Mouse (Mus musculus) CH12.LX (cell line): ENCODE results near the gene Slc28a1. TPM values are rescaled to one million over a fixed set of nuclear protein-coding genes. Genes with fewer than 3 reads are reported as not detected.

ENCODE experiments used
- DNase-seq: peaks from one replicate; pipeline ENCODE4 v3.0.0-alpha.2; 2013; ENCODE audit errors: extremely low read depth
- H3K27ac ChIP-seq: 2 replicates; pipeline ENCODE4 v1.5.1; 2012; ENCODE audit warnings: low read depth, mild to moderate bottlenecking, control low read depth, moderate library complexity; ENCODE audit not compliant: insufficient read depth
- H3K27me3 ChIP-seq: replicated peaks from 2 replicates; pipeline ENCODE3; 2012; ENCODE audit warnings: inconsistent platforms
- H3K36me3 ChIP-seq, 2 experiments: replicated peaks in 1 of 2; 2 replicates each; pipeline versions ENCODE3 to v1.6.1; 2012; ENCODE audit warnings: inconsistent platforms in 1 of 2, low read length in 1 of 2, mild to moderate bottlenecking in 1 of 2, mixed read lengths in 1 of 2, moderate library complexity in 1 of 2; ENCODE audit not compliant: control insufficient read depth in 1 of 2, insufficient read depth in 1 of 2
- H3K4me1 ChIP-seq, 2 experiments: 2 replicates each; pipeline ENCODE4 v1.6.1; 2012; ENCODE audit warnings: inconsistent platforms in 1 of 2, moderate library complexity in 1 of 2; ENCODE audit not compliant: insufficient read depth in 2 of 2, control insufficient read depth in 1 of 2
- H3K4me2 ChIP-seq: 2 replicates; pipeline ENCODE4 v1.6.1; 2012; ENCODE audit warnings: low read depth, mild to moderate bottlenecking, control low read depth; ENCODE audit not compliant: poor library complexity, insufficient read depth, severe bottlenecking
- H3K4me3 ChIP-seq, 3 experiments: fragments of 150-350 bp in 1 of 3; sonication (generic) in 1 of 3; replicated peaks in 1 of 3; 2 replicates each; pipeline versions ENCODE3 to v1.5.1; 2011 to 2012; ENCODE audit warnings: low read depth in 2 of 3, low read length in 2 of 3, mild to moderate bottlenecking in 2 of 3, moderate library complexity in 2 of 3, control low read depth in 1 of 3, improper control_type of control experiment in 1 of 3, inconsistent platforms in 1 of 3, mixed read lengths in 1 of 3; ENCODE audit not compliant: poor library complexity in 1 of 3
- H3K79me2 ChIP-seq: replicated peaks from 2 replicates; pipeline ENCODE4 v1.6.1; 2012; ENCODE audit warnings: mild to moderate bottlenecking, moderate library complexity; ENCODE audit not compliant: control insufficient read depth, poor library complexity, insufficient read depth, severe bottlenecking; ENCODE audit errors: extremely low read depth
- H3K9ac ChIP-seq: 2 replicates; pipeline ENCODE4 v1.6.1; 2012; ENCODE audit warnings: low read depth, mild to moderate bottlenecking, control low read depth, moderate library complexity; ENCODE audit not compliant: insufficient read depth
- H3K9me3 ChIP-seq: replicated peaks from 2 replicates; pipeline ENCODE3; 2012; ENCODE audit warnings: low read length, inconsistent platforms, mixed read lengths
- EP300 ChIP-seq: IDR thresholded peaks from 2 replicates; pipeline ENCODE4 v1.6.1; 2011; ENCODE audit warnings: low read length, improper control_type of control experiment
- ETS1 ChIP-seq: conservative IDR thresholded peaks from 2 replicates; pipeline ENCODE4 v1.6.1; 2012; ENCODE audit warnings: low read depth, mild to moderate bottlenecking, inconsistent platforms, low read length, improper control_type of control experiment, moderate library complexity
- MEF2A ChIP-seq: IDR thresholded peaks from 2 replicates; pipeline ENCODE4 v1.6.1; 2014; ENCODE audit warnings: low read depth, mild to moderate bottlenecking, inconsistent platforms, low read length, improper control_type of control experiment, borderline replicate concordance
- NRF1 ChIP-seq: IDR thresholded peaks from 2 replicates; pipeline ENCODE4 v1.6.1; 2014; ENCODE audit warnings: low read depth, mild to moderate bottlenecking, inconsistent platforms, low read length, improper control_type of control experiment, moderate library complexity
- PAX5 ChIP-seq: IDR thresholded peaks from 2 replicates; pipeline ENCODE4 v1.6.1; 2012; ENCODE audit warnings: low read length, inconsistent platforms, mixed read lengths
- POLR2A ChIP-seq: IDR thresholded peaks from 2 replicates; pipeline ENCODE4 v1.6.1; 2011; ENCODE audit warnings: low read depth, mild to moderate bottlenecking, improper control_type of control experiment, low read length
- SIN3A ChIP-seq: IDR thresholded peaks from 2 replicates; pipeline ENCODE4 v1.6.1; 2012; ENCODE audit warnings: low read length, improper control_type of control experiment, inconsistent platforms
- ZMIZ1 ChIP-seq: IDR thresholded peaks from 2 replicates; pipeline ENCODE4 v1.6.1; 2012; ENCODE audit warnings: low read depth, mild to moderate bottlenecking, inconsistent platforms, low read length, improper control_type of control experiment
- dilution Hi-C: fragments of 300-500 bp; cut with MboI; formaldehyde crosslinking; loops from 2 replicates; pipeline ENCODE4 v1.14.3; 2020; ENCODE audit warnings: low sequenced_read_pairs; ENCODE audit not compliant: extremely low pct_unique_long_range_greater_than_20kb, extremely low pct_ligation_motif_present
- in situ Hi-C: fragments of 300-500 bp; cut with MboI; formaldehyde crosslinking; loops from 3 replicates; pipeline ENCODE4 v1.14.3; 2019; ENCODE audit warnings: low sequenced_read_pairs, low pct_ligation_motif_present, low pct_unique_long_range_greater_than_20kb, mixed read lengths
- polyA plus RNA-seq: library from polyadenylated mRNA; unstranded; fragments of >175 nt; gene quantifications from 2 replicates; pipeline ENCODE4 v1.2.1, GENCODE M21; 2012; ENCODE audit warnings: low read depth; ENCODE audit not compliant: insufficient read length
- total RNA-seq, 2 experiments: library from RNA; depleted of rRNA; stranded (reverse); fragments of 300-350 nt in 1 of 2; fragments of >200 nt in 1 of 2; gene quantifications; 2 replicates each; pipeline ENCODE4 v1.2.3; 2012 to 2014

Slc28a1 gene
- total and polyA plus RNA-seq, 3 experiments = 0.04 to 0.13 TPM; not detected in 1

GRCm38 (mm10) chr7:81174654-81175053 is 60.1 kb downstream of the Slc28a1 start:
- H3K4me1 ChIP-seq = peaks cover 0 to 9% of the 10 kb centered on the region in 2 experiments; a peak in 2 of 4 replicates

GRCm38 (mm10) chr7:81176187-81176769 is 61.7 kb downstream of the Slc28a1 start:
- dilution Hi-C loops (no loop called here), in situ Hi-C loops (no loop called here)
- DNase-seq = no peak
- H3K4me3 ChIP-seq = no peak overlapping the region
- H3K4me1 ChIP-seq = peaks cover 0 to 10% of the 10 kb centered on the region in 2 experiments; a peak in 2 of 4 replicates
- no peaks in the 10 kb centered on the region for H3K36me3 ChIP-seq
- no peaks in the 10 kb centered on the region for H3K79me2 ChIP-seq
- H3K27me3 ChIP-seq = no peaks in the 10 kb centered on the region
- H3K27ac ChIP-seq = no peak overlapping the region
- TF ChIP-seq PAX5 (no peak), POLR2A (no peak)
- no peak overlapping the region for H3K9ac ChIP-seq
- H3K4me2 ChIP-seq = no peak overlapping the region
- peaks cover 13% of the 10 kb centered on the region for H3K9me3 ChIP-seq

More at GRCm38 (mm10) chr7:81174654-81175053, 60.1 kb downstream of the Slc28a1 start:
- dilution Hi-C loops = no loop called here
- no peaks in the 10 kb centered on the region for H3K36me3 ChIP-seq
- H3K9me3 ChIP-seq = peaks cover 13% of the 10 kb centered on the region
- H3K27me3 ChIP-seq = no peaks in the 10 kb centered on the region
- no peaks in the 10 kb centered on the region for H3K79me2 ChIP-seq
- H3K9ac ChIP-seq = no peak overlapping the region
- H3K4me3 ChIP-seq = no peak overlapping the region
- H3K27ac ChIP-seq = no peak overlapping the region
- DNase-seq = no peak
- in situ Hi-C loops = loop anchor here (25.0 kb wide), 2 partner anchors 338 to 437 kb away; no protein-coding TSS in a partner anchor
- H3K4me2 ChIP-seq = no peak overlapping the region
- TF ChIP-seq ZMIZ1 = no peak
- no peak for TF ChIP-seq ETS1
- TF ChIP-seq NRF1 = no peak
- TF ChIP-seq MEF2A = no peak

- DNase-seq = no peak
- Histone ChIP-seq H3K9ac (no peak overlapping the region), H3K4me3 (no peak overlapping the region), H3K79me2 (no peaks in the 10 kb centered on the region), H3K4me1 (peaks cover 0 to 10% of the 10 kb centered on the region in 2 experiments; a peak in 2 of 4 replicates), H3K9me3 (peaks cover 3% of the 10 kb centered on the region), H3K36me3 (no peaks in the 10 kb centered on the region), H3K27me3 (no peaks in the 10 kb centered on the region), H3K27ac (no peak overlapping the region), H3K4me2 (no peak overlapping the region)
- TF ChIP-seq EP300 (no peak), SIN3A (no peak)
- dilution Hi-C loops = no loop called here
- in situ Hi-C loops = no loop called here
These were observed 64.9 kb downstream of the Slc28a1 start for GRCm38 (mm10) chr7:81179494-81179893.
